In genomic region chr17:5769776-5770175, GRCm38 (mm10) we compare ENCODE assay signal across 8 mouse cellular contexts.
DNase-seq lines count a peak whose midpoint lies in the region; ATAC-seq lines count a peak whose summit lies in the region.

No protein-coding gene starts in this region.

- H3K27me3 ChIP-seq in forebrain, embryonic 15.5 days: no peaks in the 10 kb centered on the region
- no peaks in the 10 kb centered on the region for H3K27me3 ChIP-seq in kidney, embryonic 14.5 days (ENCODE audit: control insufficient read depth, insufficient read depth, low read length)

- H3K4me2 ChIP-seq in forebrain, embryonic 15.5 days (replicated peaks): peak overlapping the region; percentile 57
- H3K4me2 ChIP-seq in kidney, embryonic 14.5 days (replicated peaks; ENCODE audit: low read depth, low read length): peak overlapping the region; percentile 61

- ATAC-seq in forebrain, embryonic 15.5 days (replicated peaks): no peak
- no peak for ATAC-seq in kidney, embryonic 14.5 days (ENCODE audit: low FRiP score, low TSS enrichment)
- ATAC-seq in erythroid progenitor cell, adult 5-6 weeks (replicated peaks; ENCODE audit: low FRiP score, poor library complexity, severe bottlenecking): no peak

- peak overlapping the region; percentile 38 for H3K9ac ChIP-seq in forebrain, embryonic 15.5 days (replicated peaks)
- H3K9ac ChIP-seq in kidney, embryonic 14.5 days (ENCODE audit: low read depth, low read length): peak overlapping the region; percentile 4; the same call in 1 of the 2 replicates

- 18% methylated on average over 7 of the region's 7 CpGs for WGBS in forebrain, embryonic 15.5 days
- WGBS in kidney, embryonic 14.5 days: 28% methylated on average over 7 of the region's 7 CpGs

- H3K4me3 ChIP-seq in forebrain, embryonic 15.5 days: peak overlapping the region; percentile 32
- peak overlapping the region; percentile 21; the same call in 1 of the 2 replicates for H3K4me3 ChIP-seq in kidney, embryonic 14.5 days (ENCODE audit: low read length)

- no peaks in the 10 kb centered on the region for H3K36me3 ChIP-seq in forebrain, embryonic 15.5 days
- H3K36me3 ChIP-seq in kidney, embryonic 14.5 days (ENCODE audit: control insufficient read depth, insufficient read depth, low read length): no peaks in the 10 kb centered on the region

- no peaks in the 10 kb centered on the region for H3K9me3 ChIP-seq in forebrain, embryonic 15.5 days
- no peaks in the 10 kb centered on the region; the same call in 1 of the 2 replicates for H3K9me3 ChIP-seq in kidney, embryonic 14.5 days (ENCODE audit: control insufficient read depth, low read length)

- DNase-seq in 3134 (ENCODE audit: extremely low read depth, insufficient read length, low spot score): peak; percentile 61
- DNase-seq in T-cell, adult 2 months (ENCODE audit: low spot score): peak; percentile 58
- peak; percentile 57 to 62 for DNase-seq in lung, postnatal 4 days
- DNase-seq in testis, postnatal 10 days (ENCODE audit: low spot score): peak; percentile 82
- no peak for DNase-seq in left cerebral cortex, adult 9 months (ENCODE audit: low spot score in 2 of 2)

- peaks cover 17% of the 10 kb centered on the region for H3K4me1 ChIP-seq in forebrain, embryonic 15.5 days
- peaks cover 19% of the 10 kb centered on the region for H3K4me1 ChIP-seq in kidney, embryonic 14.5 days (ENCODE audit: control insufficient read depth, insufficient read depth, low read length)

- H3K27ac ChIP-seq in forebrain, embryonic 15.5 days (replicated peaks): peak overlapping the region; percentile 64
- H3K27ac ChIP-seq in kidney, embryonic 14.5 days (ENCODE audit: low read depth, low read length): peak overlapping the region; percentile 73

Comparison
In these comparisons a context has a peak if more than half of its experiments do, and no peak if none do; other contexts are left out.
1. DNase-seq: peak in 3134 (single experiment), T-cell, adult 2 months (single experiment), lung, postnatal 4 days (2 of 2) and testis, postnatal 10 days (single experiment); none in left cerebral cortex, adult 9 months (0 of 2).